In genomic region chr2:32641810-32642209, GRCm38 (mm10) we compare ENCODE assay signal across 23 mouse cellular contexts. TPM values are rescaled to one million over a fixed set of nuclear protein-coding genes. Genes with fewer than 3 reads are reported as not detected.
DNase-seq lines count a peak whose midpoint lies in the region; ATAC-seq lines count a peak whose summit lies in the region.
"Had no signal": no experiment of that assay in that cellular context is flagged by ENCODE, and none has a peak within 500 bp of the region (broad histone marks: within the 10 kb centered on the region; RNA-seq: fewer than 3 reads in every experiment).

No protein-coding gene starts in this region.

- no peak overlapping the region for H3K9ac ChIP-seq in heart, embryonic 11.5 days (ENCODE audit: low read depth, low read length)
- H3K9ac ChIP-seq in heart, embryonic 15.5 days: no peak overlapping the region
- H3K9ac ChIP-seq: embryonic facial prominence, embryonic 13.5 days; forebrain, embryonic 12.5 days; hindbrain, embryonic 13.5 days had no signal

- peaks cover 51% of the 10 kb centered on the region for H3K4me1 ChIP-seq in heart, embryonic 11.5 days (ENCODE audit: control insufficient read depth, insufficient read depth, low read length)
- H3K4me1 ChIP-seq in heart, embryonic 15.5 days (replicated peaks): peaks cover 66% of the 10 kb centered on the region
- peaks cover 47% of the 10 kb centered on the region for H3K4me1 ChIP-seq in brown adipose tissue, adult 24 weeks (ENCODE audit: control insufficient read depth, insufficient read depth, insufficient read length, low read length)

- no peak overlapping the region for H3K4me3 ChIP-seq in heart, embryonic 11.5 days (ENCODE audit: low read depth, low read length)
- no peak overlapping the region for H3K4me3 ChIP-seq in heart, embryonic 15.5 days
- H3K4me3 ChIP-seq in brown adipose tissue, adult 24 weeks (ENCODE audit: insufficient read depth, low read depth, low read length): no peak overlapping the region
- H3K4me3 ChIP-seq: embryonic facial prominence, embryonic 13.5 days; forebrain, embryonic 12.5 days; hindbrain, embryonic 13.5 days had no signal

- no peaks in the 10 kb centered on the region for H3K36me3 ChIP-seq in heart, embryonic 11.5 days (ENCODE audit: control insufficient read depth, insufficient read depth, low read length)
- H3K36me3 ChIP-seq in heart, embryonic 15.5 days: no peaks in the 10 kb centered on the region
- H3K36me3 ChIP-seq: embryonic facial prominence, embryonic 13.5 days; forebrain, embryonic 12.5 days; G1E; hindbrain, embryonic 13.5 days had no signal

- ATAC-seq in heart, embryonic 11.5 days (replicated peaks; ENCODE audit: insufficient number of reproducible peaks, low FRiP score, low TSS enrichment): no peak
- no peak for ATAC-seq in heart, embryonic 15.5 days (replicated peaks; ENCODE audit: insufficient number of reproducible peaks, insufficient read depth, low FRiP score, low read depth)
- ATAC-seq: CD4-positive, CD25-positive, alpha-beta regulatory T cell, adult 4 months; forebrain, embryonic 16.5 days; hindbrain, postnatal 0 days had no signal

- no peaks in the 10 kb centered on the region for H3K27me3 ChIP-seq in heart, embryonic 11.5 days (ENCODE audit: control insufficient read depth, insufficient read depth, low read length)
- no peaks in the 10 kb centered on the region for H3K27me3 ChIP-seq in heart, embryonic 15.5 days
- H3K27me3 ChIP-seq: embryonic facial prominence, embryonic 13.5 days; forebrain, embryonic 12.5 days; hindbrain, embryonic 13.5 days had no signal

- H3K27ac ChIP-seq in heart, embryonic 11.5 days (ENCODE audit: low read depth, low read length): 0 out of 2 replicates have a peak overlapping the region, but pooled peaks have one; percentile 46
- H3K27ac ChIP-seq in heart, embryonic 15.5 days: peak overlapping the region; percentile 72
- H3K27ac ChIP-seq in brown adipose tissue, adult 24 weeks (replicated peaks; ENCODE audit: low read depth, low read length): peak overlapping the region; percentile 36
- H3K27ac ChIP-seq: embryonic facial prominence, embryonic 13.5 days; forebrain, embryonic 12.5 days; hindbrain, embryonic 13.5 days; hindbrain, postnatal 0 days had no signal

- no peaks in the 10 kb centered on the region for H3K9me3 ChIP-seq in heart, embryonic 11.5 days (replicated peaks; ENCODE audit: control insufficient read depth, low read length)
- H3K9me3 ChIP-seq in heart, embryonic 15.5 days (replicated peaks): no peaks in the 10 kb centered on the region
- H3K9me3 ChIP-seq: embryonic facial prominence, embryonic 13.5 days; forebrain, embryonic 12.5 days; G1E; hindbrain, embryonic 13.5 days had no signal

- WGBS in heart, embryonic 11.5 days (ENCODE audit: insufficient replicate concordance): 77% methylated on average over 5 of the region's 5 CpGs
- 69% methylated on average over 5 of the region's 5 CpGs for WGBS in heart, embryonic 15.5 days

- no peak overlapping the region for H3K4me2 ChIP-seq in heart, embryonic 11.5 days
- H3K4me2 ChIP-seq in heart, embryonic 15.5 days: no peak overlapping the region
- H3K4me2 ChIP-seq: embryonic facial prominence, embryonic 13.5 days; forebrain, embryonic 12.5 days; hindbrain, embryonic 13.5 days had no signal

- DNase-seq in cerebellum, postnatal 10 days: peak; percentile 51 to 55
- DNase-seq in cerebellum, adult 9-11 months: no peak
- no peak for DNase-seq in heart, postnatal 4 days
- DNase-seq in heart, adult 11 months: no peak
- DNase-seq: adrenal gland, adult 8-10 months; adrenal gland, postnatal 36 days; B cell, adult 2 months; cerebellum, adult 11 months; cerebellum, adult 8-10 months; cerebellum, postnatal 36 days; gastrocnemius, postnatal 25 days; kidney, adult 11 months; kidney, adult 9 months had no signal

RNA-seq across cellular contexts. Expression of gene Eng, which starts 4.6 kb away (rescaled TPM):
- polyA plus RNA-seq in heart, embryonic 11.5 days (2014; fragmentation: Nextera tagmentation; extraction: Ambion mirVana): 113 and 127 TPM in 2 replicates
- 100 to 1,000 TPM; 149 to 162 TPM for total RNA-seq in heart, postnatal 4 days (2021)
- 144 and 163 TPM in 2 replicates for polyA plus RNA-seq in heart, embryonic 15.5 days (2015; fragmentation: Nextera tagmentation; extraction: Ambion mirVana)
- 22.4 and 28.7 TPM in 2 replicates for polyA plus RNA-seq in brown adipose tissue, adult 24 weeks (2012; ENCODE audit: insufficient read depth, insufficient read length, missing spikeins)
- polyA plus RNA-seq: CD4-positive, CD25-positive, alpha-beta regulatory T cell, adult 4 months had no signal

RNA-seq across cellular contexts. Expression of gene Ak1, which starts 20.3 kb away (rescaled TPM):
- polyA plus RNA-seq in heart, embryonic 11.5 days (2014; fragmentation: Nextera tagmentation; extraction: Ambion mirVana): 212 and 221 TPM in 2 replicates
- 100 to 1,000 TPM; 405 to 424 TPM for total RNA-seq in heart, postnatal 4 days (2021)
- 360 and 390 TPM in 2 replicates for polyA plus RNA-seq in heart, embryonic 15.5 days (2015; fragmentation: Nextera tagmentation; extraction: Ambion mirVana)
- 87.5 and 109 TPM in 2 replicates for polyA plus RNA-seq in brown adipose tissue, adult 24 weeks (2012; ENCODE audit: insufficient read depth, insufficient read length, missing spikeins)
- polyA plus RNA-seq: CD4-positive, CD25-positive, alpha-beta regulatory T cell, adult 4 months had no signal

RNA-seq across cellular contexts. Expression of gene St6galnac6, which starts 42.3 kb away (rescaled TPM):
- 8.3 and 9.3 TPM in 2 replicates for polyA plus RNA-seq in heart, embryonic 11.5 days (2014; fragmentation: Nextera tagmentation; extraction: Ambion mirVana)
- 10 to 100 TPM; 77.5 to 82.7 TPM for total RNA-seq in heart, postnatal 4 days (2021)
- polyA plus RNA-seq in heart, embryonic 15.5 days (2015; fragmentation: Nextera tagmentation; extraction: Ambion mirVana): 28.5 and 29.0 TPM in 2 replicates
- polyA plus RNA-seq in brown adipose tissue, adult 24 weeks (2012; ENCODE audit: insufficient read depth, insufficient read length, missing spikeins): 79.5 and 87.3 TPM in 2 replicates

RNA-seq across cellular contexts. Expression of gene St6galnac4, which starts 54.9 kb away (rescaled TPM):
- 32.9 and 40.9 TPM in 2 replicates for polyA plus RNA-seq in heart, embryonic 11.5 days (2014; fragmentation: Nextera tagmentation; extraction: Ambion mirVana)
- total RNA-seq in heart, postnatal 4 days (2021): 10 to 100 TPM; 31.6 to 38.6 TPM
- 33.5 and 38.7 TPM in 2 replicates for polyA plus RNA-seq in heart, embryonic 15.5 days (2015; fragmentation: Nextera tagmentation; extraction: Ambion mirVana)
- polyA plus RNA-seq in brown adipose tissue, adult 24 weeks (2012; ENCODE audit: insufficient read depth, insufficient read length, missing spikeins): 2.4 and 3.0 TPM in 2 replicates

Comparison
In these comparisons a context has a peak if more than half of its experiments do, and no peak if none do; other contexts are left out.
1. DNase-seq: peak in cerebellum, postnatal 10 days (2 of 2); none in cerebellum, adult 9-11 months (single experiment), heart, postnatal 4 days (single experiment) and heart, adult 11 months (single experiment).
2. Peak in every context shown above with its lines, with median percentiles within 50 percentile points of each other: H3K27ac ChIP-seq.